Mouse (Mus musculus) MEL (cell line): Measurements from ENCODE around the gene Ndel1.

Experiments
- BHLHE40 ChIP-seq: IDR thresholded peaks from 2 replicates; pipeline ENCODE4 v1.6.1; 2012; ENCODE audit warnings: low read depth, mild to moderate bottlenecking, inconsistent platforms, low read length, improper control_type of control experiment, borderline replicate concordance
- CTCF ChIP-seq, 3 experiments: IDR thresholded peaks in 2 of 3; conservative IDR thresholded peaks in 1 of 3; 2 replicates each; pipeline ENCODE4 v1.5.1; 2011 to 2012; ENCODE audit warnings: low read length in 3 of 3, low read depth in 2 of 3, mild to moderate bottlenecking in 2 of 3, improper control_type of control experiment in 1 of 3, inconsistent platforms in 1 of 3, mixed read lengths in 1 of 3, moderate library complexity in 1 of 3; ENCODE audit not compliant: control insufficient read depth in 1 of 3, insufficient read depth in 1 of 3, poor library complexity in 1 of 3, severe bottlenecking in 1 of 3
- ZC3H11A ChIP-seq: IDR thresholded peaks from 2 replicates; pipeline ENCODE4 v1.6.1; 2012; ENCODE audit warnings: low read depth, mild to moderate bottlenecking, inconsistent platforms, low read length, improper control_type of control experiment

DNA sequence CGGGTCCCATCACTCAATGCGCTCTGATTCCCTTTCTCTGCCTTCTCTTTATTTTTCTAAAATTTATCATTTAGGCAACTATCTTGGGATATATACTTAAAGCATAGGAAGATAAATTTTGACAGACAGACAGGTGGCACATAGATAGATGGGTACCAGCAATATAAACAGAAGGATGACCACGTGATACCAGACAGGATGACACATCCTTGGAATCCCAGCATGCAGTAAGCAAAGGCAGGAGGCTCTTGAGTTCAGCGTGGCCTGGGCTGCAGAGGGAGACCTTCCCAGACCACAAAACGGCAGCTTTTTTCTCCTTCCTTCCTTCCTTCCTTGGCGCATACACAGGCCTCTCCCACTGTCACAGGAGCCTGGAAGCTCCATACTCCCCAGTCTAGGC lies 26.2 kb upstream of the Ndel1 start:
- TF ChIP-seq ZC3H11A (no peak), BHLHE40 (no peak), CTCF (IDR thresholded peaks at IDR 0.05 in 2 of 3, conservative IDR thresholded peaks at IDR 0.05 in 1 of 3; ENCODE audit: control insufficient read depth in 1 of 3, insufficient read depth in 1 of 3, low read depth in 2 of 3, low read length in 3 of 3, poor library complexity in 1 of 3, severe bottlenecking in 1 of 3) (no peak)
